Mouse (Mus musculus) heart, postnatal 4 days (tissue): Measurements from ENCODE around the gene E2f2. TPM values are rescaled to one million over a fixed set of nuclear protein-coding genes. Genes with fewer than 3 reads are reported as not detected.

ENCODE experiments used
- DNase-seq: peaks from one replicate; pipeline ENCODE4 v3.0.0; 2021
- total RNA-seq, 2 experiments: library from RNA; stranded (reverse); gene quantifications; 2 replicates each; pipeline ENCODE4 v1.2.3; 2021

E2f2 gene
- 1 to 10 TPM; 5.8 to 9.7 TPM for total RNA-seq

DNA sequence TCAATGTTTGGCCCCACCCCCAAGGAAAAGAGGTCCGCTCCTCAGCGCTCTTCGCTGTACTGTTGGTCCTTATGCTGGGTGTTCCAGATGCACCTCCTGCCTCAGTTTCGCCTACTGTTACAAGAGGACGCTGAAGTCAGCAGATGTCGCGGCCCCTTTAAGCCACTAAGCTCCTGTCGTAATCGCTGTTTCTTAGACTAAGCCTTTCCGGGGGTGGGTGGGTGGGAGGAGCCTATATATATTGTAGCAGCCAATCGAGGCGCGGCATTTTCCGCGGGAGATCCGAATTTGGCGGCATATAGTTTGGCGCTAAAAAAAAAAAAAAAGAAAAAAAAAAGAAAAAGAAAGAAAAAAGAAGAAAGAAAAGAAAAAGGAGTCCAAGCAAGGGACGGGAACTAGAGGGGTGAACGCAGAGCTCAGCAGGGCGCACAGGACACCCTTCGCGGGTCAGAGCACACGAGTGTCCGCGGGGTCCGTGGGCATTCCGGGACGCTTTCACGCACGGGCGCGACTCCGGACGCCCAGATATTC lies at the start of gene E2f2:
TSS of gene E2f2 (plus strand) at position 384 of the 531 bp plus-strand sequence.
- peak; percentile 81 for DNase-seq

DNA sequence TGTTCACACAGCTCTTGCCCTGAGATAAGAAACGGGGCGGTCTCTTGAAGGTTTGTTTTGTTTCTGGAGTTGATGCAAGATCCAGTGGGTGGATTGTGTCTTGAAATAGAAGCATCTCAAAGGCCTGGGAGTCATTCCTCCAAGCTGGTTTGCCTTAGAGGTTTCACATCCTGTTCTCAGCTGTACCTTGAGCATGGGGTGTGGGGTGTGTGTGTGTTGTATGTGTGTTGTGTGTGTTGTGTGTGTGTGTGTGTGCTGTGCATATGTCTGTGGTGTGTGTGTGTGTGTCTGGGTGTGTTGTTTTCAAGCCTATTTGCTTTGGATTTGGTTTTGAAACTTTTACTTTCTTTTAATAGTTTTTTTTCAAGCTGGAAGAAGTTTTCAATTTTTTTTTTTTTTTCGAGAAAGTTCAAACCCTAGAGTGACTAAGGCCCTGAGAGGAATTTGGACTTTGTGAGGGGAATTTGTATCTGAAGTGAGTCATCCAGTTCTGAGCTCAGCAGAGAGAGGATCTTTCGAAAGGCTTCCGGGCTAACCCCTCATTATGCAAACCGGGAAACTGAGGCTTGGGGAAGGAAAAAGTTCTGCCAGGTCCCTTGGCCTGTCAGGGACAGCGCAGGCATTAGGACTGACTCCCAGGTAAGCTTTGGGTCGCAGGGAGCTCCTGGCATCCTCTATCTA lies 48.9 kb upstream of the E2f2 start:
- peak; percentile 22 for DNase-seq

DNA sequence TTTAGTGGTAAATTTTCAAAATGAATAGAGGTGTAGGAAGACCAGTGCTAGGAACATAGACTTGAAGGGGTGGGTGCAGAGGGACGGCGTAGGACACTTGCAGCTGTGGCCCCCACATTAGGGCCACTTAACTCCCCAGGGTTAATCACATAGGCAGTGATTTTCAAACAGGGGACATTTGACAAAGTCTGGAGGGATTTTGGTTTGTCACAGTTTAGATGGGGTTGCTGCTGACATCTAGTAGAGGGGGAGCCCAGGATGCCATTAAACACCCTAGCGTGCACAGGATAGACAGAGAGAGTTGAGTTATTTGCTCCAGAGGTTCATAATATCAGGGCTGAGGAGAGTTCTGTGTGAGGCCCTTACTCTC lies 48.4 kb upstream of the E2f2 start:
- DNase-seq: no peak

DNA sequence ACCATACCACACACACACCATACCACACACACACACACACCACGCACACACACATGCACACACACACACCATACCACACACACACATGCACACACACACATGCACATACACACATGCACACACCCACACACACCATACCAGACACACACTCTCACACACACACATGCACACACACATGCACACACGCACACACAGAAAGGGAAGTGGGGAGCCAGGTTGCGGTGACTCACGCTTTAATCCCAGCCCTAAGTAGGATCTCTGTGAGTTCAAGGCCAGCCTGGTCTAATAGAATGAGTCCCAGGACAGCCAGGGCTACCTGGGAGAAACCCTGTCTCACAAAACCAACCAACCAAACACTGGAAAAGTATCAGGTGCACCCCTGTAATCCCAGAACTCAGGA lies 47.6 kb upstream of the E2f2 start:
- no peak for DNase-seq

DNA sequence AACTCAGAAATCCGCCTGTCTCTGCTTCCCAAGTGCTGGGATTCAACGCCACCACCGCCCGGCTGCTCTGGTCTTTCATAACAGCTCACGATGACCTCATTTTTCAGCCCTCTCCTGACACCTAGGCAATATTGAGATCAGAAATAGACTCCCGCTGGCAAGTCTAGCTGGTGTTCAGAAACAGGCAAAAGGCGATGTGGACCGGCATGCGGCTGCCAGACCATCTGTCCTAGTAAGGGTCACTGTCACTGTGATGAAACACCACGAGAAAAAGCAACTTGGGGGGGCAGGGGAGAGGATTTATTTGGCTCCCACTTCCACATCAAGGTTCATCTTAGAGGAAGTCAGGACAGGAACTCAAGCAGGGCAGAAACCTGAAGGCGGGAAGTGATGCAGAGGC lies 46.7 kb upstream of the E2f2 start:
- no peak for DNase-seq

DNA sequence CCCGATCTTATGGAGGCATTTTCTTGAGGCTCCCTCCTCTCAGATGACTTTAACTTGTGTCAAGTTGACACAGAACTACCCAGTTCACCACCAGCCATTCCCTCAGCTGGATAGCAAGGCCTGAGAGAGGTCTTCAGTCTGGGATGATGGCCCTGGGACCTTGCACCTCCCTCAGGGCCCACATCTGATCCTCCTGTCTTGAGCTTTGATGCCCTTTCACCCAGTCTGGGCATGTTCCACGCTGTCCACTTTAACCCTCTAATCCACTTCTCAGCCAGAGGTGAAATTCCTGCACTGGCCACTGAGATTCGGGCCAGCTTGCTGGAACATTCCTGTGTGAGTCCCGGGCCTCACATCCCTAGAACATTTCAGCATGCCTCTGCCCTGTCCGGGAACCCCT lies 46.2 kb upstream of the E2f2 start:
- no peak for DNase-seq

DNA sequence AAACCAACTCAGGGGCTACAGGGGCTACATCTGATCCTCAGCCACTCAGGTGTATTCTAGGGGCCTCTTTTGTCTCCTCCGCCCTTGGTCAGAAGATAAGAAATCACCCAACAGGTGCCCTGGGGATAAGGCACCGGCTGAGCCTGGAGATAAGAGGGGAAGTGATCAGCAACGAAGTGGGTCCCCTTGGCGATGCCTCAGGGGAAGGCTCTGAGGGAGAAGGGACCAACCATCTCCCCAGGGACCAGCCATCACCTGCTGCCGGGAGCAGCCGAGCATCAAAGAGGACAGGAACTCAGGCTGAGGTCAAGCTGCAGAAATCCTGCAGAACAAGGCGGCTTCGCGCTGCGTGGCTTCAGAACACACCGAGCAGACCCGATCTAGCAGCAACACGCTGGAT lies 44.5 kb upstream of the E2f2 start:
- no peak for DNase-seq

DNA sequence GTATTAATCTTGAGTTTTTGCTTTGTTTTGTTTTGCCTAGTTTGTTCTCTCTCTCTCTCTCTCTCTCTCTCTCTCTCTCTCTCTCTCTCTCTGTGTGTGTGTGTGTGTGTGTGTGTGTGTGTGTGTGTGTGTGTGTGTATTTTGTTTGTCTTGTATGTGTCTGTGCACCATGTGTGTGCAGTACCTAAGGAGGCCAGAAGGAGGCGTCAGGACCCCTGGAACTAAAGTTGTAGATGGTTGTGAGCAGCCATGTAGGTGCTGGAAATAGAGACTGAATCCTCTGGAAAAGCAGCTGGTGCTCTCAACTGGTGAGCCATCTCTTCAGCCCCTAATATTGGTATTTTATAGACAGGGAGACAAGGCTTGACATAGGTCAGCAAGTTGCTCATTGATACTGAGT lies 42.4 kb upstream of the E2f2 start:
- DNase-seq: no peak

DNA sequence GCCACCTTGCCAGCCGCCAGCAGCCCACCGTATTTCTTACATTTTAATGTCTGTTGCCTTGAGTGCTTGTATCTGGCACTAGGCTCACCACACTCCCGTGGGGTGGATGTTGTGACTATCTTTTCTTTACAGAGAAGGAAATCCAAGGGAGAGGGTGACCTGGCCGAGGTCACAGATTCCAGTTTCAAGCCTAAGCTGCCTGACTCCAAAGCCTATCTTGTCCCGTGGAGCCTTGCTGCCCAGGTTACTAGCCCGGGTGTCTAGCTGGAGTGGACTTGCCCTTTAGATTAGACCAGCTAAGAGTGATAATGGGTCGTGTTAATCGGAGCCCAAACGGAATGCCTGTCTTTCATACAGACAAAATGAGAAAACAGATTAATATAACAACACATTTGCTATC lies 38.4 kb upstream of the E2f2 start:
- DNase-seq: peak; percentile 7

DNA sequence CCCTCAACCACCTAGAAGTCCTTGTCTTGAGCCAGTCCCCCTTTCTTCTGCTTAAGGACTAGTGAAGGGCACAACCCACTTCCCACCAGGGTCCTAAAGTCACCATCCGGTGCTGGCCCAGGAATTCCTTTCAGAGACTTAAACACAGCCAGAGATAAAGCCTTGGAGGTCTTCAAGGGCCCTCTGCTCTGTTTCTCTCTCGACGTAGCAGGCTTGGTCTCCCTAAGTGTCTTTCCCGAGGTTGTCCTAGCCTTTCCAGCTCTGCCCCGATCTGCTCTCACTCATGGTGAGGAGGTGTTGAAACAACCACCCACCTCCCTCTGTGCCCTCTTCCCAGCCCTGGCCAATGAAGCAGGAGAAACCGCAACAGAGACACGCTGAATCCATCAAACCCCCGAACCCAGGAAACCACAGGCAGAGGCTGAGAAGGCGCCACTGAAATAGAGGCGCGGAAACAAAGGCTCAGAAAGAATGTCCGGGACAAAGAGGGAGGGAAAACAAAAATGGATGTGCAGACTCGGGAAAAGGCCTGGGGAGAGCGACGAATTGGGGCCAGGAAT lies 37.7 kb upstream of the E2f2 start:
- peak; percentile 44 for DNase-seq

DNA sequence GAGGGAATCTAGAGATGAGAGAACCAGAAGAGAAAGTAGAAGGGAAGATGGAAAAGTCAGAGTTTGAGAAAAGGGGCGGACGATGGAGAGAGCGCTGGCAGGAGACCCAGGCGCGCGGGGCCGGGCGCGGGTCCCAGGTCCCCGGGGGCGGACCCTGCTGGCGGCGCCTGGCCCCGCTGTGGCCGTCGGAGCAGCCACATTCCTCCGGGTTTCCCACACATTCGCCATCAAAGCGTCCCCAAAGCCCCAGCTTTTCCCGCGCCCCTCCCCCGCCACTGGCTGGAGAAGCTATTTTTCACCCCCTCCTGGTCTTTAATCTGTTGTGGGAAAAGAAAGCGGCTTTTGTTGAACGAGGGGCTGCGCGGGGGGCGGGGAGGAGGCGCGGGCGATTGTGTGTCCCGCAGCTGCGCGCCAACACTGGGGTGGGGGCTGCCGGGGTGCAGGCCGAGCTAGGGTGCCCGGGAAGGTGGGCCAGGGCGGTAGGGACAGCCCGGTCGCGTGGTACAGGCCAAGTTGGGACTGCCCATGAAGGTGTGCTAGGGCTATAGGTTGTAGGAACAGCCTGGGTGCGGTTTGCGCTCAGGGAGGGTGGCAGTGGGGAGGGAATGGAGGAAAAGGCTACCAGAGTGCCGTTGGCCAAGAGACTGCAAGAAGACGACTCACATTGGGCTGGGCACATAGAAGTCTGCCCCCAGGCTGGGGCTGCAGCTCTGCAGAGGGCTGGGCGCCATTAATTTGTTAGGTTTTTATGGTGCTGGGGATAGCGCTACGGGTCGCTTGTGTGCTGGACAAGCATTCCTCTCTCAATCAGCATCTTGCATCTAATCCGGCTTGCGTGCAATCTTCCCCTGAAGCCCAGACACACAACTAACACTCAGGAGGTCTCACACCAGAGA lies 37.0 kb upstream of the E2f2 start:
- peak; percentile 83 for DNase-seq

DNA sequence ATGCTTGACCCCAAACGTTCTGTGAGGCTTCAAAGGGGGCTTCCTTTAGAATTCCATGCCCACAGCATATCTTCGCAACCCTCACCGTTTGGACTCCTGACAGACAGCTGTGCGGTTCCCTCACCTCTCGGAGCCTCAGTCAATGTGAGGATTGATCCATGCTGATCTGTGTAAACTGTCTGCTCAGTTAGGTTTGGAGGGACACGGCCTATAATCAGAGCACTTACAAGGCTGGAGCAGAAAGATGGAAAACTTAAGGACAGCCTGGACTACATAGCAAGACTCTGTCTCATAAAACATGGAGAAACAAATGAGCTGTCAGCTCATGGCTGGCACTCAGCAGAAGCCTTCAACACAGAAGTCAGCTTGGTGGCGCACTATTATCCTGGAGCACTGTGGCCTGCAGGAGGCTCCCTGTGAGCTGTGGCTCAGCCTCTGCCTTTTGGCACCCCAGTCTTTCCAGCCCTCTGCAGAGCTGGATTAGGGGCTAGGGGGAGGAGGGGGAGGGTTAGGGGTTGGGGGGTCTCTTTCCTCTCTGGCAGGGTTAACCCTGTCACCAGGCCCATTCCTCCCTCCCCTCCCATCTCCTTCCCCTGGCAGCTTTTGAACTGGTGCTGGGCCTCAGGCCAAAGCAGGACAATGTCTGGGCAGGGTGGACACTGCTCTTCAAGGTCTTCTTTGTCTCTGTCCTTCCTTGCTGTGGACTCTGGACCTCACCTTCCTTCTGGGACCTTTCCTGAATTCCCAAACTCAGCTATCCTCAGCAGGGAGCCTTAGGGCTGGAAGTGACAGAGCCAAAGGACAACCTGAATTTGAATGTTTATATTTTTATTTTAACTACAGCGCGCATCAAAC lies 36.1 kb upstream of the E2f2 start:
- peak; percentile 42 for DNase-seq

DNA sequence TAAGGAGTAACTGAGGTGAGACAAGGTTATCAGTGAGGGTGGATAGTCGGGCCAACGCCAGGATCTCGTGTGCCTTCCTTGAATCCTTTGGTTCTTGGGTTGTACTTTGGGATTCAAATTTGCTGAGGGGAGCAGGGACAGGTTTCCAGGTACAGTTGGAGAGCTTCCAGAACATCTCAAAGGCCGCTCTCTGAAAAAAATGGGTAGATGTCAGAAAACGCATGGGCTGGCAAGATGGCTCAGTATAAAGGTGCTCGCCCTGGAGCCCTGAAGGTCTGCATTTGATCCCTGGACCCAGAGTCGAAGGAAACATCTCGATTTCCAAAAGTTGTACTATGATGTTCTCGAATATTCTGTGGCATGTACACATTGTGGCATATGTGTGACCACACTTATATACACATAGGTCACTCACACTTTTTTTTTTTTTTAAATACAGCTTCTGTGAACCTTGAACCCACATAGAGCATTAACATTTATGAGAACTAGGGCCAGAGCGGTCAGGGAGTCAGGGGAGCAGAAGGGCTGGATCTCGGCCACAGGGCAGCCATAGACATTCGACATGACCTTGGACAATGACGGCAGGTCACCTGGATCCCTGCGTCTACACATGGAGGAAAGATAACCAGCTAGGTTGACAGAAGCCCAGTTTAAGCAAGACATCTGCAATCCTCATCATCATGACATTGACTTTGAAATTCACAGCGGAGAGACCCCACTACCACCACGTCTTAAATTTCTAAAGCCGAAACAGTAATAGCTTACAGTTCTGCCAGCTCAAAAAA lies 32.7 kb upstream of the E2f2 start:
- peak; percentile 32 for DNase-seq

DNA sequence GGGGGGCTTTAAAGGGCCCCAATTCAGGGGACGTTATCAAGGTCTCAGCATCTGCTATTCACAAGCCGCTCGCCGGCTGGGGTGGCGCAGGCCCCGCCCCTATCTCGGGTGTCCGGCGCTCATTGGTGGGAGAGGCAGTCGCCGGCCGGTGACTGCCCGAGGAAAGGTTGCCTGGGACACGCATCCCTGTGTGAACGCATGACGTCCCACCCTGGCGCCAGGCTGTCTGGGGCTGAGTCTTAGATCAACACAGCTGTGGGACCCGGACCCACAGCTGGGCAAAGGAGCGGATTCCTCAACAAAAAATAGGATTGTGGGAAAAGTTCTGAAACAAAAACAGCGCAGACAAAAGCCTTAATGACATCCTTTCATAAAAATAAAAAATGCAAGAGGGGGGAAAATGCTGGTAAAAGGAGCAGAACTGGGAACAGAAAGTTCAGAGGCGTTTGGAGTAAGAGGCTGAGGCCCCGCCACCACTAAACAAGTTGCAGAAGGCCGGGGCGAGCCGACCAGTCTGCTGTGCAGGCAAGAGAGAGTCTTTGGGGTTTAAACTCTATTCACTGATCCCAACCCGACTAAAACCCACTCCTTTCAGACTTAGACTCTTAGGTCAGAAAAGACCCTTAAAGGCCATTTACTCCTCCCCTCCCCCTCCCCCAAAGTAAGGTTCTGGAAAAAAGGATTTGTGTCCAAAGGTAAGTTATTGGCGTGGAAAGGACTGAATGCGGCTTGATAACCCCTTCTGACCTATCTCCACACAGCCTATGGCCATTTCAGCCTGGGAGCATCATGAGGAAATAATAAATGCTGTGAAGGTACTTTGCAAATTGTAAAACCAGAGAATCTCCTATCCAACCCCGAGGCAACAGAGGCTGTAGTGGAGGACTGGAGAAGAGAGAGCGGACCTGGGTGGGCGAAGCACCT lies 31.6 kb upstream of the E2f2 start:
- peak; percentile 97 for DNase-seq

DNA sequence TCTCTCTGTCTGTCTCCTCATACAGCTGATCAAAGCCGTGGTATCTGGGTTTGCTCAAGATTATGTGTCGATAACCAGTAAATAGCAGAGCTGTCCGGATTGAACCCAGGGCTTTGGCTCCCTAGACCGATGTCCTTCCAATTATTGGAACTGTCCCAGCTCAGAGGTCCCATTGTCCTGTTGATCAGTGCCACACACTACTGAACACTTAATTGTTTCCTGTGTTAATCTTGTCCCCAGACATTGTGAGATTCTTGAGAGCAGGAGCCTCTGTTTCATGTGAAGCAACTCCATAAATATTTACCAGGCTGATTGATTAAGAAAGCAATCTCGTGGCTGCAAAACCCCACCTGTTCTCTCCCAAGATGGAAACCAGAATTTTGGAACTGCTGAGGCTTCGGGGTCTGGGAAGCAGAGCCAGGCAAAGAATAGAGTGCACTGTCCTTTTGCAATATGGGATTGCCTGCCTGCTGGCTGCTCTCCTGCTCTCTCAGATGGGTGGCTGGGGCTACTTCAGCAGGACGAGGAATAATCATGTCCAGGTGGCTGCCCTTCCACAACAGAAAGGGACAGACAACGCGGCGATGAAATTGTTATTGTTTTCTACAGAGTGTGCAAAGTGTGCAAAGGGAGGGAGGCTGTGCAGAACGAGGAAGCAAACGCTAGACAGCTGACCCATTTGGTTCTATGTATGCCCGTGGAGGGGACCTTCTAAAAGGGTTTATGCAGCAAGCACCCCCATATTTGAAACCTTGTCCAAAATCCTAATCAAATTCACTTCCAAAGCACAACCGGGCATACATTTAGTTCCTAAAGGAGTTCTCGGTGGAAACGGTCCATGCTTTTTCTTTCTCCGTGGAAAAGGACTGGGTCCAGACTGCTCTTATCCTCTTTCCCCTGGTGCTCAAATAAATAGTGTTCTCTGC lies 29.7 kb upstream of the E2f2 start:
- DNase-seq: peak; percentile 19

DNA sequence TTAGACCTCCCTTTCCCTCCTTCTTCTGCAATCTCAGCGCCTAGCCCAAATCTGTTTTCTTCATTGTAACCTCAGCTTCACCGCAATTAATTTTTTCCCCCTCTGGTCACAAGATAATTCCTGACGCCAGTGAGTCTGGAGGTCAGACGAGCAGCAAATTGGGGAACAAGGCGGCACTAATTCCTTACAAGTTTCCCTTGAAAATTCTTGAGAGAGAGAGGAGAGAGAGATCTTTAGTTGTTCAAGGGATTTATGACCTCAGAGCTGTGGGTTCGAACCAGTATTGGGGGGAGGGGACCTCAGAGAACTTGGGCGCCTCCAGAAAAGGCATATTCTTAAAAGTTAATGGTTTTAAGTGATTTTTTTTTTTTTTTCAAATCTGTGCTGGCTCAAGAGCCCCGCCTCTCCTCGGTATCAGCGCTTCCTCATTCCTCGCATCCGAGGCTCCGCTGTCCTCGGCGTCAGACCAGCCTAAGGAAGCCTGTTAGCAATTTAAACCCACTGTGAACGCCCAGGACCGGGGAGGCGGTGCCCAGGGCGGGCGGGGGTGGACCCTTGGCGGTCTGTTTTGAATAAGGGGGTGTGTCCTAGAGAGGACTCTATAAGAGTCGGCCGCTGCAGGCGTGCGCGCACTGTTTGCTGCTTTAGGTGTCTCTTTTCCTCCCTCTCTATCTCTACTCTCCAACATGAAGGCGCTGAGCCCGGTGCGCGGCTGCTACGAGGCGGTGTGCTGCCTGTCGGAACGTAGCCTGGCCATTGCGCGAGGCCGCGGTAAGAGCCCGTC lies 28.8 kb upstream of the E2f2 start, which contains the start of gene Id3:
TSS of gene Id3 (plus strand) at position 305 of the 784 bp plus-strand sequence.
- DNase-seq: peak; percentile 97

DNA sequence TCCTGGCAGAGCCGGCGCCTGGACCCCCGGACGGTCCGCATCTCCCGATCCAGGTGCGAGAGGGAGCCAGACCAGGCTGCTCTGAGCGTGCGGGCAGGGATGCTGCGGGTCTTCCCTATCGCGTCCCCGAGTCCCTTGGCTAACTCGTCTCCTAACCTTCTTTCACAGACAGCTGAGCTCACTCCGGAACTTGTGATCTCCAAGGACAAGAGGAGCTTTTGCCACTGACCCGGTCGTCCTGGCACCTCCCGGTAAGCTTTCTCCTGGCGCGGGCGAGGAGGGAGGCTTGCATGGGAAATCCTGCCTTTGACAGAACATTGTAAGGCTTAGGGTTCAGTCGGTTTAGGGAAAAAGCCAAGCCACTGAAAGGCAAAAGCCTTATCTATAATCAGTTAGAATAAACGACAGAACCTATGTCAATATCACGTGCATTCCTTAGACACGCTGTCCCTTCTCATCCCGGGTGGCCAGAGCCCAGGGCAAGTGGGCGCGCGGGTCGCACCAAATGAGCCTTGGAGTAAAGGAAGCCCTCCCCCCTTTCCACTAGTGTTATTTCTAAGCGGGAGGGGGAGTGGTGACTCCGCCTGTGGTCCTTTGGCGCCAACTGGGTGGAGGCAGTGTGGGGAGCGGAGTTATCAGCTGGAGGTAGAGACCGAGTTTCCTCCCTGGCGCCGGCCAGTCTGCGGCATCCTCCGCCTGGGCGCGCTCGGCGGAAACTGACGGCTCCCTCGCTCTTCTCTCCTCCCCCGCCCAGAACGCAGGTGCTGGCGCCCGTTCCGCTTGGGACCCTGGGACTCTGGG lies 27.9 kb upstream of the E2f2 start:
- peak; percentile 87 for DNase-seq

DNA sequence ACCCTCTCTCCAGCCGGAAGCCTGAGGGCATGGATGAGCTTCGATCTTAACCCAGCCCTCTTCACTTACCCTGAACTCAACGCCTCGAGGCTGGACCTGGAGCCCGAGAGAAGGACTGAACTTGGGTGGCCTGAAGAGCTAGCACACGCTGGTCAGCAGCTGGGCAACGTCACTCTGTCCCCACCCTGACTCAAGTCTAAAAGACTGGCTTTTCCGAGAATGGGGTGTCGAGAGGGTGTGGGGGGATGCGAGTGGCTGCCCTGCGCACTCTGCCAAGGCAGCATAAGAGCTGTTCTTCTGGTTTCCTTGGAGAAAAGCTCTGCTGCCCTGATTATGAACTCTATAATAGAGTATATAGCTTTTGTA lies 27.3 kb upstream of the E2f2 start:
- DNase-seq: no peak
